Mouse (Mus musculus) cerebellum, adult (tissue): ENCODE data around the gene Kcnq1.

ENCODE experiments used
- ATAC-seq: cut with Nextera tagmentation; 2 replicates; pipeline ENCODE4 v1.9.2; 2017; ENCODE audit warnings: mild to moderate bottlenecking, moderate library complexity, mixed read lengths; ENCODE audit not compliant: insufficient number of reproducible peaks, low FRiP score, low TSS enrichment

Gene Kcnq1

DNA sequence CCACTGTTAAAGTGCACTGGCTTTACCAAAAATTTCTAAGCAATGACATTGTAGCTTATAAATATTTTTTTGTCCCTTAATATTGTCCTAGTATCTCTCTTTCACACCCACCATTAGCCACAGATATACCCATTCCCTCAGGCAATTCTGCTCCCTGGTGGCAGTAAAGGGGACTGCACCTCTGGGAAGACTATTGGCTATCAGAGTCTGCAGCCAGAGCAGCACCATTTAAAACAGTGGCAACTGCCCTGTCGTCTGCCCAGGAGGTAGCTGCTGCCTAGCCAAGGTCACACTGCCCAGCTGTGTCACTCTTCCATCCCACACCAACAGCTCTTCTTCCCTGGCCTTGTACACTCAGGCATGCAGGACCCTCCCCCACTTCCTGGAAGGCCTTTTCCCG is 19.8 kb upstream of the Kcnq1 start:
- ATAC-seq: no peak

DNA sequence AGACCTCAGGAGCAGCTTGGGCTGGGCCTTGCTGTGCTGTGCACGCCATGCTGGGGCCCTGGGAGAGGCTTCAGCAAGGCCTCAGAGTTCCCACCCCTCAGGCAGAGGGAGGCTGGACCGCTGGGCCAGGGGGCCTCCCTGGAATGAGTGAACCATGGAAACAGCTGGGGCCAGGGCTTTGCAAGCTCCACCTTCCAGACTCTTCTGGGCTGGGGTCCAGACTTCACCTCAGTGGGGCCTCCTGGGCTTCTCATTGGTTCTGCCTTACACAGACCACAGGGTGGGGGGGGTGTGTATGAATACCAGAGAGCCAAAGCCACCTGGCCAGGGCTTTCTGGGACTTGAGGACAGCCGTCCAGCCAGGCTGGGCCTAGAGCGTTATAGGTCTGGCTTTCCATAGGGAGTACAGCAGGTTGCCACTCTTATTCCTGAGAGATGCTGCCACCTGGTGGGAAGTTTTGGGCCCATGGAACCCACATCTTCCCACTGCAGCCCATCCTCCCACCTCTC is 19.0 kb upstream of the Kcnq1 start:
- no peak for ATAC-seq

- ATAC-seq: no peak
Measured at GRCm38 (mm10) chr7:143093847-143094246, 12.3 kb upstream of the Kcnq1 start.

DNA sequence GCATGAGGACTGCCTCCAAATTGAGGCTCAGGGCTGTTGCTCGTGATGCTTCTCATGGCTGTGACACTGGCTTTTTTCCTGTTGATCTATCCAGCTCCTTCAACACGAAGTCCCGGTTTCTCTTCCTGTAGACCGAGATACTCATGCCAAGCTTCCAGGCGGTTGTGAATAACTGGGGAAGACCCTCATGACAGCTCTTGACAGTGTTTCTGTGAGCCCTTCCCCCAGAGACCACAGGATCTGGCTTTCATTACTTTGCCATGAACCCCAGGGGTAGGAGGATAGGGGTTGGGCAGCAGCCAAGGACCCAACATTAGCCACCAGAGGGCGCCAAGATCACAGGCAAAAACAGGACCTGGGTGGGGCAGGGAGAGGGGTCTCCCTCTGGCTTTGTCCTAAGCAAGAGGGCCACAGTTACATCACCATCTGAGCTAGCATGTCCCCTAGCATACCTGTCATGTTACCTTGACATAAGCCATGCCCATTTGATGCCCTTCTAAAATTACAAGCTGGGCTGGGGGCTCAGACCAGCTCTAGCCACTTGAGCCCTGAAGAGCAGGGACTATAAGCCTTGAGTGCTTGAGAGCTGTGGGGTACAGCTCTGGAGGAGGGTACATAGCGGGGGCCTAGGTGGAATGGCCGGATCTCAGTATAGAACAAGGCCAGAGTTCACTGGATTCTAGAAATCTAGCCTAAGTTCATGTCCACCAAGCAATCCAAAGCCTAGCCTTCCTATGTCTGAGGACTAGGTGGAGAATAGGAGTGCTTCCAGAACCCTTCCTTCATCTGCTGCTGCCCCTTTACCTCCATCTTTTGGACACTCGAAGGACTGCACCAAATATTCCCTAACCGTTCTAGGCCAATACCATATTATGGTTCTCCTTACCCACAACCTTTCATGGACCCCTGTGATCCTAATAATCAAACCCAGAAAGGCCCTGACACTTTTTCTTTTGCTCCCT is 11.3 kb upstream of the Kcnq1 start, which contains the start of gene Trpm5:
TSS of gene Trpm5 (minus strand) at position 51 of the 962 bp plus-strand sequence.
- ATAC-seq: no peak

GRCm38 (mm10) chr7:143095554-143095907 is 10.6 kb upstream of the Kcnq1 start:
- ATAC-seq: no peak

DNA sequence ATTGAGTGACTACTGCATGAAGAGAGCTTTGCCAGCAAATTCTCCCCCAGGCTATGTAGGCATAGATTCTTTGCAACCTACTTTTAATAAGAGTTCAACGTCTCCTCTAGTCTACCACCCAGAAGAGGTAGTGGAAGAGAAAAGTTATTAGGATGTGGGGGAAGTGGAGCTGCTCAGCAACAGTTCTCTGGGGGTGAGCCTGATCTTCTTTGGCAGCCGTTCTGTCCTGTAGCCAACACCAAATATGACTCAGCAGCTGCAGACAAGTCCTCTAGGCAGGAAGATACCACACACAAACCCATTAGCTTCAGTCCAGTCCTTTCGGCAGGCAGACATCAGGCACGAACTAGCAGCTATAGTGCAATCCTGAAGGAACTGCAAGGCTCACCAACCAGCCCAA is 5.4 kb upstream of the Kcnq1 start:
- no peak for ATAC-seq

- no peak for ATAC-seq
Measured at GRCm38 (mm10) chr7:143105258-143105897, 784 bp upstream of the Kcnq1 start.

DNA sequence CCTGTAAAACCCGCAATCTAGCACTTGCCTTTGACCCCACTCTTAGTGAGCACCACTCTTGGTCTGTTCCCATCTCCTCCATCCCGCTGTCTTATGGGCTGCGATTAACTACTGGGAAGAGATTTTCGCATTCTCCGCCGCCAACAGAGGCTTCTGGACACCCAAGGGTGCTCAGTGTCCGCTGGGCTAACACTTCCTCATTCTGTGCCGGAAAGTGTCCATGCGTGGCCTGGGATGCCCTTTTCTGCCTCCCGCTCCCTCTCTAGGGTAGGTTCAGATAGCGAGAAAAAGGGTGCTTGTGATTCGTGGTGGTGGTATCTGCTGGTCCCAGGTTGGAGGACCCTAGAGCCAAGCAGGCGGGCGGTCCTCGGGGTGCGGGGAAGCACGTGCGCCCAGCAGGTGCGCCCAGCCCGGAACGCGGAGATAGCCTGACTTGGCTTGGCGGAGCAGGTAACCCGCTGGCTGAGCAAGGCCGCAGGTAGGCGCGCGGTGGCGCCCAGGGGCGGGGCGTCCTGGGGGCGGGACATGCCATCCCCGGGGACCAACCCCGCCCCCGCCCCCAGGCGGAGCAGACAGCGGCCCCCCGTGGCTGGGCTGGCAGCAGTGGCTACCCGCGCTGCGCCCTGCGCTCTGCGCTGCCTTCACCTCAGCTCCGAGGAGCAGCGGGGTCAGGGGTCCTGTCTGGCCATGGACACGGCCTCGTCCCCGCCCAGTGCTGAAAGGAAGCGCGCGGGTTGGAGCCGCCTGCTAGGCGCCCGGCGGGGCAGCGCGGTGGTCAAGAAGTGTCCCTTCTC is 707 bp downstream of the Kcnq1 start:
- ATAC-seq: no peak

DNA sequence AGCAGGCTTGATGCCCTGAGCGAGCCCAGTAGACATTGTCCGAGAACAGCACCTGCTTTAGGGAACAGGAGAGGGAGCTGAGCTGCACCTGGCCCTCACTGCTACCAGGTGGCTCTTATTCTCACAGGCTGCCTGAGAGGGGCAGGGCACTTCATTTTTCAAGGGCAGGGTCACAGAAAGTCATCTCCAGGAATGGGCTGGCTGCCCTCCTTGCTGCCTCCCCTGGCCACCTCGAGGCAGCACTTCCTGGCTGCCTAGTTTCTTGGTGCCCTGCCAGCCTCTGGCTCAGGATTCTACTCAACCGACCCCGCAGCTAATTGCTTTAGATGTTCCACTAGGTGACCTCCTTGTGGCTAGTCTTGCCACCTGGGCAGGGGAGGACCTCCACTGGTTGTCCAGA is 2.0 kb downstream of the Kcnq1 start:
- no peak for ATAC-seq

- ATAC-seq: no peak
Measured at GRCm38 (mm10) chr7:143108996-143109660, 3.0 kb downstream of the Kcnq1 start.

DNA sequence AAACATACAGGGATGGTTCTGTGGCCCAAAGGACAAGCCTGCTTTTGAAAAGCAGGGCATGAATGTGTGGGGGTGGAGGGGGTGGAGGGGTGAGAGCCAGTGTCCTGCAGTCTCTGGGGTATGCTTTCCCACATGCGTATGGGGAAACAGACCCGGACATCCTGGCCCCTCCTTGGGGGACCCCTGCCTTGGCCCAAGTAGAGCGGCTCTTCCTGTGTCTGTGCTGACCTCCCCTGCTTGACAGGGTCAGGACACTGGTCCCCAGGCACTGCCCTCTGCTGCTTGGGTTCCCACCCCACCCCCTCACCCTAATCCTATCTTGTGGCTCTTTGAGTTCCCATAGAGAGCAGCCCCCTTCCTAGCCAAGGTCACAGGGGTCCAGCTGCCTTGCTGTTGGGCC is 3.5 kb downstream of the Kcnq1 start:
- ATAC-seq: no peak

GRCm38 (mm10) chr7:143110803-143111202 is 4.6 kb downstream of the Kcnq1 start:
- ATAC-seq: no peak

GRCm38 (mm10) chr7:143111719-143112118 is 5.6 kb downstream of the Kcnq1 start:
- no peak for ATAC-seq

GRCm38 (mm10) chr7:143112395-143112794 is 6.2 kb downstream of the Kcnq1 start:
- ATAC-seq: no peak

DNA sequence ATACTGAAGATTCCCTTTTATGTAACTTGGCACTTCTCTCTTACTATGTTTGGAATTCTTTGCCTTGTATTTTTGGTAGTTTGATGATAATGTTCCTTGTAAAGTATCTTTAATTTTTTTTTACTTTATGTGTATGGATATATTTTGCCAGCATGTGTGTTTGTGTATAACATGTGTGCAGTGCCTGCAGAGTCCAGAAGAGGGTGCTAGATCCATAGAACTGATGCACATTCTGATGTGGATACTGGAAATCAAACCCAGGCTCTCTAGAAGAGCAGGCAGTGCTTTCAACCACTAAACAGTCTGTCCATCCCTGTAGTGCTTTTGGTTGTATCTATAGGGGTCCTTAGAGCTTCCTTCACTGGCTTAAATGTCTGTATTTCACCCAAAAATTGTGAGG is 8.6 kb downstream of the Kcnq1 start:
- no peak for ATAC-seq

DNA sequence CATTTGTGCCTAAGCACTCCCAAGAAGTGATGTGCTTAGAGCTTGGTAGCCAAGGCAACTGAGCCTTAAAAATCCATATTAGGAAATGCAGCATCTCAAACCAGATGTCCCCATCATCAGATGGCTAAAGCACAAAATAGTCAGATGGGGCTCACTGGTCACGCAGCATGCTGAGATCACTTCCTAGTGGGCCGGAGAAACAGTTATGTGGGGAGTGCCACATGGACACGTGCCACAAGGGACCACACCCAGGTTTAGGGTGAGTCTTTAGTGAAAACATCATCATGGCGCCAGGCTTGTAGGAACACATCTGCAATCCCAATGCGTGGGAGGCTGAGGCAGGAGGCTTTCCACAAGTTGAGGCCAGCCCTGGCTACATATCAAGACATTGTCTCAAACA is 10.4 kb downstream of the Kcnq1 start:
- no peak for ATAC-seq

GRCm38 (mm10) chr7:143119407-143119806 is 13.2 kb downstream of the Kcnq1 start:
- no peak for ATAC-seq

- ATAC-seq: no peak
Measured at GRCm38 (mm10) chr7:143119826-143120225, 13.7 kb downstream of the Kcnq1 start.

- ATAC-seq: no peak
Measured at GRCm38 (mm10) chr7:143122191-143122590, 16.0 kb downstream of the Kcnq1 start.
